Mouse (Mus musculus) forelimb bud, embryonic 11.5 days (tissue): ENCODE data around the gene Ghrh.
"Not testable (repeated sequence)": the region's sequence is repeated elsewhere in the genome, so short reads cannot be mapped to it uniquely, and the experiment has no call there.

ENCODE experiments used
- DNase-seq: peaks from one replicate; pipeline ENCODE4 v3.0.0-alpha.2; 2012; ENCODE audit warnings: low read depth, low spot score

The Ghrh gene

DNA sequence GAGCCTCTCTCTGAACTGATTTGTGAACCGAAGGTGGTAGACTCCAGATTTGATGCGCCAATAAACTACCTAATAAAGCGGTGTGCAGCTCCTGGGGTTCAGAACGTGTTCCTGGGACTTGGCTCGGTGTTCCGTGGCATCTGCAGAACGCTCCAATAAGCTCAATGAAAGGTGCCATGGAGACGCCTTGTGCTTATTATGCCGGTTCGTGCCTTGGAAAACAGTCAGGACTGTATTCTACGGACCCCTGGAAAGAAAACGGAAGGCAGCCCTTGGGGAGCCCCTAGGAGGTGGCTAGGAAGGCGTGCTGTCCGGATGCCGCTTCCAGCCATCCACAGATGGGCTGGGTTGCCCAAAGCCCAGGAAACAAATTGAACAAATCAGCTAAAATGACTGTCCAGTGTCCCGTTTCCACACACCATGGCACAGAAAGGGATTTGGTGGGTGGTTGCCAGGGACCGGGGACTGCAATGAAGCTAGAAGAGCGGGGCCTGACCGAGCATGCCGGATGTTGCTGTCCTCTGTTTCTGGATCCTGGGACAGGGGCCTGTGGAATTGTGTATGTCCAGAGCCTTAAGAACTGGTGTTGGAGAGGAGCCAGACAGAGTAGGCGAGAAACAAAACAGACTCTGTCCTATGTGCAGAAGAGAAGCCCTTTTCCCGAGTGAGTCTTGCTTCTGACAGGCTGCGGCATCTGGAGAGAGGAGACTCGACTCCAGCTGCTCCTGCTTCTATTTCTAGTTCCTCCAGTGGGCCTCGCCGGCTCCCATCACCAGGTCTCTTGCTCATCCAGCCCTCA lies at the start of gene Ghrh:
Ghrh (minus strand) TSS at position 146 of the 799 bp plus-strand sequence.
- DNase-seq: no peak

DNA sequence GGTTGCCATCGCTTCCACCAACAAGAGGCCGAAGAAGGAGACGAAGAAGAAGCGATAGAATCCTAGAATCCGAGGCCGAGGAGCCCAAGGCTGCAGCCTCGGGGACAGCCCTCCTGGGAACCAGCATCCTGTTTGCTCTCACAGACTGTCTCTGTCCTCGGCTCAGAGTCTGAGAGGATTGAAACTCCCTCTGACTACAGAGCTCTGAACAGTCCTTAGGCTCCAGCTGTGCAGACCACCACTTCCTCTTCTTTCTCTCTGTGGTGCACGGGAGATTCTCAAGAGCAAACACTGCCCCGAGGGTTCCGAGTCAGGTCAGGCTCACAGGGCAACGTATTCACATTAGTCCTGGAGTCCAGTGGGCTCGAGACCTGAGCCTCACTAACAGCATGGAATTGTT lies 48.7 kb upstream of the Ghrh start:
- no peak for DNase-seq

DNA sequence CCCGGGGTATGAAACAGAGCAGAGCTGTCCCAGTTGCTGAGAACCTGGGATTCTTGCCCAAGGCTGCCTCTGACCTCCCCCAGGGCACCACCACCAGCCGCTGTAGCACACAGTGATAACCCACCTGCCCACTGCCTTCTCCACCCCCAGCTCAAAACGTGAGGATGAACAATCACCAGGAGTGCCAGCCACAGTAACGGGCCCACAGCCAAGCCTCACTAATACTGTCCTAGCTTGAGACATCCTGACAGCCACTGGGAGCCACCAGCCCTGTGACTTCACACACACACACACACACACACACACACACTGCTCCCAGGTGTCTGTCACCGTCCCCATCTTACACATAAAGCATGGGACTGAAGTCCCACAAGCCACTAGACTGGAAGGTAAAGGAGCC lies 48.1 kb upstream of the Ghrh start:
- no peak for DNase-seq

DNA sequence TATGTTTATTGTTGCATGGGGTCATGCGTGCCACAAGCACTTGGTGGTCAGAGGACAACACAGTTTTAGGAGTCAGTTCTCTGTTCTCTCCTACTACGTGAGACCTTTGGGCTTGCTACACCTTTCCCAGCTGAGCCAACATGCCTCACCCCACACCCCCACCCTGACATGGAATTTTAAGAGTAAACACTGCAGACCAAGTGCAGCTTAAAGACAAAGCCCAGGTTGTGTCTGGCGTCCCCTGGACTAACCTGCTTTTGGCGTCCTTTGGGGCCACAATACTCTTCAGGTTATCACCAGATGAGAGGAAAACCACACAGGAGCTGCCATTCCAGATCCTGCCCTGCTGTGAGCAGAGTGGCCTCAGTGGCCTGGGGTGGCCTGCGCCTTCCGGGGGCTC lies 47.6 kb upstream of the Ghrh start:
- no peak for DNase-seq

DNA sequence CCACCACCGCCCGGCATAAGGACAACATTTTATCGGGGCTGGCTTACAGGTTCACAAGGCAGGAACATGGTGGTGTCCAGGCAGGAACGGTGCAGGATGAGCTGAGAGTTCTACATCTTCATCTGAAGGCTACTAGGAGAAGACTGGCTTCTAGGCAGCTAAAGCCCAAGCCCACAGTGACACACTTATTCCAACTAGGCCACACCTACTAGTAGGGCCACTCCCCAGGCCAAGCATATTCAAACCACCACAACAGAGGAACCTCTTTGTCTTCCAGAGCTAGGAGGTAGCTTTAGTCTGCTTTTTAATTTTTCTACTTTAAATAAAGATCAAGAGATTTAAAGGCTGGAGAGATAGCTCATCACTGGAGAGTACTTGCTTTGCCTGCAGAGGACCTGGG lies 46.2 kb upstream of the Ghrh start:
- DNase-seq: no peak

DNA sequence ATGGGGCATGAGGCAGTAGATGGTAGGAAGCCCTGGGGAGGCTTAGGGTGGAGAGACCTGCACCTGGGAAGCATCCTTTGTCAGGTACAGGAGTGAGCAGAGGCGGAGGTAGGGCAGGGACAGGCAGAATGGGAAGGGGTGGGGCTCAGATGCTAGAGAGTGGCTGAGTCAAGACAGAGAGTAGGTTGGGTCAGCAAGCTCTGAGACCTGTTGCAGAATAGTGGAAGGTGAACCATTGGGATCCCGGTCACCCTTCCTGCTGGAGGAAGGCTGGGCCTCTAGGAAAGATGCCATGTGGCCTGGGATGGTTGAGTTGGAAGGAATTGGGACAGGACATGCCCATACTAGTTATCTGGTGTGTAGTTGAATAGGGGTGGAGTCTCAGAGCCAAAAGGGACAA lies 45.0 kb upstream of the Ghrh start:
- DNase-seq: no peak

DNA sequence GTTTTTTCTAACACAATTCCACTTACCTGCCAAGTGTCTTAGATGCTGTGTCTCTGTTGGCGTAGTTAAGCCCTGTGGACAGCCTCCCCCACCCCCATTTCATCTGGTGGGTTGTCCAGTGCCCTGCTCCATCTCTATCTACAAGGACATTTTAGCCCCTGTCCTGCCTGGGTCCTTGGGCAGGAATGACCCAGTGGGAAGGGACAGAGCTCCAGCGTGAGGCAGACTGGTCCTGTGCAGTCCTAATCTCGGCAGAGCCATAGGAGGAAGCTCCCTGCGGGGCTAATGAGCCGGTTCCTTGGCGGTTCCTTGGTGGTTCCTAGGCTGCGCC lies 42.2 kb upstream of the Ghrh start:
- no peak for DNase-seq

DNA sequence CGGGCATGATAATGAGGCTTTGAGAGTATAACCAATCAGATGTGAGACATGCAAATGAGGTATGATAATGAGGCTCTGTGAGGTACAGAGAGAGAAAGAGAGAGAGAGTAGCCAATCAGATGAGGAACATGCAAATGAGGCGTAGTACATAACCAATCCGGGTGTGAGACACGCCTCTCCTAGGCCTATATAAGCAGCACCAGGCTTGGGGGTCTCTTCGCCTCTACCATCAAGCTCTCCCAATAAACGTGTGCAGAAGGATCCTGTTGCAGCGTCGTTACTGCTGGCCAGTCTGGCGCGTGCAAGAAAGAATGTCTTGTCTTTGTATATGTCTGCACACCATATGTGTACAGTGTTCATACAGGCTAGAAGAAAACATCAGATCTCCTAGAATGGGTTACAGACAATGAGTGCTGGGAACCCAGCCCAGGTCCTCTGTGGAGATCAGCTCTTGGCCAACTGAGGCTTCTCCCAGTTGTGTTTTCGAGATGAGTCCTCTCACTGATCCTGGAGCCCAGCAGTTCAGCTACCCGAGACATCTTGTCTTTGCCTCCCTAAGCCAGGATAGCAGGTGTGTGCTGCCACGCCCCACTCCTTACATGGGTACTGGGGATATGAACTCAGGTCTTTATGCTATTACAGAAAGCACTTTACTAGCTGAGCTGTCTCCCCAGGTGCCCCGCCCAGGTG lies 41.7 kb upstream of the Ghrh start:
- DNase-seq: not testable (repeated sequence)

DNA sequence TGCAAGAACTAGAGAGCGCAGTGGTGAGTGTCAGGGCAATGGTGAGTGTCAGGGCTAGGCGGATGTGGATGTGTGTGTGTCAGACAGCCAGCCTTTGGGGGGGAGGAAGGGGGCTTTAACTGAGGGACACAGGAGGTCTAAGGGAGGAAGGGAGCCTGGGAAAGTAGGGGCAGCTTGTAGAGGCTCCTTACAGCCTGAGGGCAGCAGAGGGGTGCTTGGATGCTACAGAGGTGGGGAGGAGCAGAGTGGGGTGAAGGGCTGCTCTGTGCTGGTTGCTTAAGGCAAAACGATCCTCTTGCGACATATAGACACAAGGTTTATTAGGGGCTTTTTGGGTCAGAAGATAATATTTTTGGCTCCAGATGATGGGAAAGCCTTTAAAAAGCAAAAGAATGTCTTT lies 37.5 kb upstream of the Ghrh start:
- no peak for DNase-seq

DNA sequence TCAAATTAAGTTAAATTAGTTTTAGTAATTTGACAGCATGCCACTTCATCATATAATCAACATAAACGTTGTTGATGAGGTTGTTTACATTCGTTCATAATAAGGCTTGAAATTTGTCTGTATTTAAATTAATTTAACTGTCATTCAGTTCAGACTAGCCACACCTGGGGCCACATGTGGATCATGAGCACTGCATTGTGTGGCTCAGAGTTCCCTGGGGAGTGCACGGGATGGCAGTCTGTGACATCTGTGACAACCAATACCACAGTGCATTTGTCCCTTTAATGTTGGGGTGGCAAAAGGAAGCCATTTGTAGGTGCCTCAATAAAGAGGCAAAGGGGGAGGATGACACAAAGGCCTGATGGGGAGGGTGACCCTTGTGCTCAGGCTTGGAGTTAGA lies 29.7 kb upstream of the Ghrh start:
- DNase-seq: no peak

DNA sequence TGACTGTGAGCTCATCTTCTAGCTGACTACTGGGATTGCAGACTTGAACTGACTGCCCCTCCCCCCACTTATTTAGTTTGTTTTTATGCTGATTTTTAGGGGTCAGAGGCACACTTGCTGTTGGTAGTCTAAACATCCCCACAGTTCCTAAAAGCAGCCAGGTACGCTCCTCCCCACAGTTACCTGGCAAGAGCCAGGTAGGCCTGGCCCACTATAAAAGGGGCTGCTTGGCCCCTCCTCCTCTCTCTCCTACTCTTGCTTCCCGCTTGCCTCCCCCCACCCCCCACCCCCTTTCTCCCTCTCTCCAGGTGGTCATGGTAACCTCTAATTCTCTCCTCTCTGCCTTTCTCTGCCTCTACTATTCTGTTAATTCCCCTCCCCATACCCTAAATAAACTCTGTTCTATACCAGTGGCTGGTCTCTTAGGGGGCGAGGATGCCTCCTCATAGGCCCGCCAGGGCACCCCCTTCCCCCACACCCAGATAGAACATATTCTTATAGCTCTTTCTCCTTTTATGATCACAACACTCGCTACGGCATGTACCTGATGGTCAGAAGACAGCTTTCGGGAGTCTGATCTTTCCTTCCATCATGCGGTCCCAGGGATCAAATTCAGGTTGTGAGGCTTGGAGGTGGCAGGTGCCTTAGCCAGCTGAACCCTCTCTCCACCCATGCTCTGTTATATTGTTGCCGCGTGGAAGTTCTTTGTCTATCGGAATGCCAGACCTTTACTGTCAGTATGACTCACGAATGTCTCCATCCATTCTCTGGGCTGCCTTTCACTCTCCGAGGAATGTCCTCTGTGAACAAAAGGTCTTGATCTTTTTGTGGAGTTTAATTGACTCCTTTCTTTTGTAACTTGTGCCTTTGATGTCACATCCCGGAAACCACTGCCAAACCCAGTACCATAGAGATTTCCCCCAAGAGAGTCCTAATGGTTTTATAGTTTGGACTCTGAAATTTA lies 28.8 kb upstream of the Ghrh start:
- DNase-seq: peak; percentile 8

DNA sequence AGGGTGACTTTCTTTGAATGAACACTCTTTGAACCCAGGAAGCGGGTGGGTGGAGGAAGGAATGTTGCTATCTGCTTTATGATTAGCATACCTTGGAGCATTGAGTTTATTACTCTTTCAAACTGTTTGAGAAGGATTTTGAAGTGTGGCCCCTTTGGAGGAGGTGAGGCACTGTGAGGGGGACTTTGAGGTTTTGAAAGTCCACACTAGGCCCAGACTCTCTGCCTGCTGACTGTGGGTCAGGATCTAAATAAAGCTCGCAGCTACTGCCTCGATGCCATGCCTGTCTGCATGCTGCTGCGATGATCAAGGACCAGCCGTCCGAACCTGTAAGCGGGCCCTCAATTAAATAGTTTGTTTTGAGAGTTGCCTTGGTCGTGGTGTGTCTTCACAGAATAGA lies 27.7 kb upstream of the Ghrh start:
- no peak for DNase-seq

DNA sequence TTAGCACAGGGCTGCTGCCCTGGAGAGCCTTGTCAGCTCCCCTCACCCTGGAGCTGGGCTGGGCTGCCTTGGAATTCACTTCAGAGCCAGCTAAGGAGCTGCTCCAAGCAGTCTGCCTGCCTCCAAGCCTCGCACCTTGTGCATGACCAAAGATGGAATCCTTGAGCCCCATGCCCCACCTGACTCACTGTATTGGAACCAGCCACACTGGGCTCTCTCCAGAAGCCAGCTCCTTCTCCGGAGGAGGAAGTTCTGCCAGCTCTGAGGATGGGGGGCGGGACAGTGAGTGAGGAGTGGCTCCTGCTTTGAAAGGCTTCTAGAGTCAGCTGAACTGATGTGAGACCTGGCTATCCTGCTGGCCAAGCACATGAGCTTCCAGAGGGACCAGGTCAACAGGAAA lies 26.4 kb upstream of the Ghrh start:
- DNase-seq: no peak

DNA sequence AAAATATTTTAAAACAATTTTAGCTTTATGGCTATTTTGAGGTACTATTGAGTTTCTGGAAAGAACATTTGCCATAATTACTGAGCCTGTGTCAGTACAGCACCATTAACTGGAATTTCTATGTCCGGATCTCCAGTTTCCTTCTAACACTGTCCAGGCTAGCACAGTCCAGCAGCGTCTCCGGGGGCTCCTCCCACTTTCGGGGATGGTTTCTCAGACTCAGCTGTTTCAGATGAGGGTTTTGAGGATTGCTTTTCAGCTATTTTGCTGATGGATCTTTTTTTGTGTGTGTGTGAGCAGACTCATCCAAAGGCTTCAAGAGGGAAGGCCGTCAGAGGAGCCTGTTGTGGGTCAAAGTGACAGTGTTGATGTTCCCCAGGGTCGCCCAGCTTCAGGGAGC lies 24.4 kb upstream of the Ghrh start:
- DNase-seq: no peak

DNA sequence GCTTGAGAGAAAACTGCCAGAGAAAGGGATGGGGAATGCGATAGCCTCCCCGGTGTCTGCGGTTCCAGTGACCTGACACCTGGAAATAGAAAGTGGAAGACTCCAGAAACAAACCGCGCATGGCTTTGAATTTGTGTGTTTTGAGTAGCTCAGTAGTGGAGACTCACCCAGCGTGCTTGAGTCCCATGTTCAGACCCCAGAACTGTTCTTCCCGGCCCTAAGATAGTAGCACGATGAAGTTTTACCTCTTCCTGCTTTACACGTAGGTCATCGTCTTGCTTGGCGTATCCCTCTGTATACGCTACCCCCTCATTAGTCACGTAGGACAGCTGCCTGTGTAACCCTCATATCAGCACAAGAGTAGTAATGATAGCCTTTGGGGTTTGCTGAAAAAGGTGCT lies 20.7 kb upstream of the Ghrh start:
- DNase-seq: no peak

DNA sequence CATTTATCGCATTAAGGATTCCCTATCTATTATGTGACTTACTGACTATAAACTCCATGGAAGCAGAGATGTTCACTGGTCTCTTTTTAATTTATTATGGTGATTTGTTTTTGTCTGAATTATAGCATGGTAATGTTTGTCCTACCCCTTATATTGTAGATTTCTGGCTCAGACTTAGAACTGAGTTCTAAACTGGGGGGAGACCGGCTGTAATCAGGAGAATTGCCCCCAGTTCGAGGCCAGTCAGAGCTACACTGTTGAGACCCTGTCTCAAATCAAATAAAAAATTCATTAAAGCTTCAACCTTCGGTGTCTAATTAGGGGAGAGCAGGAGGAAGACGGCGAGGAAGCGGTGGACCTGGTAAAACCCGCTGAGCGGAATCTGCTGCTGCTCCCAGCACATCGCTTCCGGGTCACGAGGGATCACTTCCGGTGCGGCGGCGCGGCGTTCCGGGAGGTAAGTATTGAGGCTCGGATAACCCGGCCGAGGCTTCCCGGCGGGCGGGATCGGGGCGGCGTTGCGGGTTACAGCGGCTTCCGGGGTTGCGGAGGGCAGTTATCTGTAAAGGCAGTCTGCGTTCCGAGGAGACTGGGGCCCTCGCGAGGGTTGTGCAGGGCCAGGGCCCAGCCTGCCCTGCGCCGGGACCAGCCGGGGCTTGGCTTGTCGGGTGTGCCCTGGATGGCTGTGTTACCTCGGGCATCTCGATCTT lies 20.0 kb upstream of the Ghrh start, which contains the start of gene Manbal:
Manbal (plus strand) TSS at position 411 of the 710 bp plus-strand sequence.
- DNase-seq: peak; percentile 90

DNA sequence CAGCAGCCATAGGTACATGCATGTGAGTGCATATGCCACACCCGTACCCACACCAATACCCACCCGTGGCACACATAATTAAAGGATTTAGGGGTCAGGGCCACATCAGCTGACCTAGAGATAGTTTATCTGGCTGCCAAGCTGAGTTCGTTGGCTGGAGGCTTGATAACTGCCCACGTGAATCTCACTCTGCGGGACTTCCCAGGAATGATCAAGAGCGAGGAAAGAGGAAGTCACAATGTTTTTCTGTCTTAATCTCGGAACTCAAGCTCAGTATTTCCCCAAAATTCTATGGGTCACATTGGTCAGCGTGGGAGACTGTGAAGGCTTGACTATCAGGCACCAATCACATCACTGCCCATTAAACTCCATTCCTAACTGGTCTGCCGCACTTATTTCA lies 19.5 kb upstream of the Ghrh start:
- no peak for DNase-seq

DNA sequence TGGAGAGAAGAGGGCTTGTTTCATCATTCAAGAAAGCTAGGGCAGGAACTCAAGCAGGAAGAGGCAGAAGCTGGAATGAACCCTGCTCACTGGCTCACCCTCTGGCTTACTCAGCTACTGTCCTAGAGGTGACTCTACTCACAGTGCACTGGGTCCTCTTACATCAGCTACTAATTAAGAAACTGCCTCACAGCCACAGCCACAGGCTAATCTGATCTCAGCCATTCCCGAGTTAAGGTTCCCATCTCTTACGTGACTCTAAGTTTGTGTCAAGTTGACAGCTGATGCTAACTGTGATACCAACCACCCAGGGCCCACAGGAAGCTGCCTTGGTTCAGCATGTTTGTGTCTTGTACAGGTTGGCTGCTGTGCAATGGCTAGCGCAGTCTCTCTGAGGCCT lies 15.7 kb upstream of the Ghrh start:
- no peak for DNase-seq

DNA sequence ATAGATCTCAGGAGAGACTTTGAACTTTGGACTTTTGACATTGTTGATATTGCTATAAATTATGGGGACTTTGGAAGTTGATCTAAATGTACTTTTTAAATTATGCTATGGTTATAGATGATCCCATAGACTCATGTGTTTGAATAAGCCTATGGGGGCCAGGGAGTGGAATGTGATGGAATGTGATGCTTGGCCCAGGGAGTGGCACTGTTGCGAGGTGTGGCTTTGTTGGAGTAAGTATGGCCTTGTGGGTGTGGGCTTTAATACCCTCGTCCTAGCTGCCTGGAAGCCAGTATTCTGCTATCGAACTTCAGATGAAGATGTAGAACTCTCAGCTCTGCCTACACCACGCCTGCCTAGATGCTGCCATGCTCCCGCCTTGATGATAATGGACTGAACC lies 12.7 kb upstream of the Ghrh start:
- DNase-seq: no peak

DNA sequence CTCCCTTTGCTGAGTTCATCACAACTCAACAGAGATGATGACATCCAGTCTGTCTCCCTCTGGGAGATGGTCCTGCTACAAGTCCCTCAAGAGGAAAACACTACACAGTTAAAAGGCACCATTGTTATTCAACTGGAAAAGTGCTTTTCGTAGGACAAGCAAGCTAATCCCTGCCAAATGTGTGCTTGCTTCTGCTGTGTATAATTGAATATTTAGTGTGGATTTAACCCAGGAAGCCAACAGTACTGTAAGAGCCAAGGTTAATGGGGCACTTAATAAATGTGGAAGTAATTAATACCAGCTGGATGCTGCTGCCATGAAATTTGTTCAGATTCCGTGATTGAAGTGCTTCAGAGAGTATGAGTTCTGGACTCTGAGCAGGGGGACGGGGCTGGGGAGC lies 6.8 kb upstream of the Ghrh start:
- no peak for DNase-seq

DNA sequence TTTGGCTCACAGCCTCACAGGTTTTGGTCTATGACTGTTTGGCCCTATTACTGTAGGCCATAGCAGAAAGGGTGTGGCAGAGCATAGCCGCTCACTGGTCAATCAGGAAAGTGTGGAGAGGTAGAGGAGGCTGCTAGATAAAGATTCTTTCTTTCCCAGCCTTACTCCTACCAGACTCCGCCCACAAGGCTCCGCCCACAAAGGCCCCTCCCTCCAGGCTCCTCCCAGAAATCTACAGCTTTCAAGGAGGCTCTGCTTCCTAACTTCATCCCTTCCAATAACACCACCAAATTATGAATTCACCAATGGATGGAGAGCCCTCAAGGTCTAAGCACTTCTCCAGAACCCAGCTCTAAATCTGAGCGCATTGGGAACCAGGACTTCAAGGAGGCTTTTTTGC lies 5.9 kb upstream of the Ghrh start:
- DNase-seq: no peak
